Mouse (Mus musculus): ENCODE data around the gene Nav1.
A peak's percentile ranks its signal among the peaks of the same experiment; 100 is the strongest.

Nav1 gene

GRCm38 (mm10) chr1:135481656-135482055 lies 125.4 kb downstream of the Nav1 start:
- DNase-seq = no peak

GRCm38 (mm10) chr1:135480815-135481214 lies 126.3 kb downstream of the Nav1 start:
- no peak for DNase-seq

GRCm38 (mm10) chr1:135475571-135475895 lies 131.6 kb downstream of the Nav1 start:
- DNase-seq = no peak

DNA sequence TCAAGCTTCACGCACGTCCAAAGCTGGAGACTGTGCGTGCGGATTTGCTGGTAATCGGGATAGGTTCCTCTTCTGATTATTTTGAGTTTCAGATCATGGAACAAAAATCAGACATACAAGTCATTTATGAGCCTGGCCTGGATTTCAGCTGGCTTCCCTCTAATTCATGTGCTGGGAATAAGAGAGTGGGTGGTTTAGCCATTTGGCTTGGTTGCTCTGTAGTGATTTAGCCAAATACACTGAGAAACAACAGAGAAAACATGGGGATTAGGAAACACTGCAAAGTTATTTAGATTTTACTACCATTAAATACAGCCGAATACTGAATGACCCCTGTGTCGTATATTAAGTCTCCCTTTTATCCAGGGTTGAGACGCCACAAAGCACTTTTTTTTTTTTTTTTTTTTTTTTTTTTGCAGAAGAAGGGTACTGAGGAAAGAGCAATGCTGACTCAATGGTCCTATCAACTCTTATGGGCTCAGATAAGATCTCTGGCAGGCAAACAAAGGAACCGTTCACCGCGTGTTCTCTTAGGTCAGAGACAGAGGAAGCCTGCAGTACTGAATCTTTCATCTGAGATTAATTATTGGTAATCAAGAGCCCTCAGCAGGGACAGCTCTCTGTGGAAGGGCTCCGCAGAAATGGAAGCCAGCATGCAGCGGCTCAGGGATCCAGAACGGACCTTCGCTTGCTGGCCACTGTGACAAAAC lies 132.1 kb downstream of the Nav1 start:
- no peak for DNase-seq

- no peak for DNase-seq
These were observed 134.6 kb downstream of the Nav1 start for GRCm38 (mm10) chr1:135472536-135472935.

GRCm38 (mm10) chr1:135471742-135472141 lies 135.4 kb downstream of the Nav1 start:
- DNase-seq = no peak

DNA sequence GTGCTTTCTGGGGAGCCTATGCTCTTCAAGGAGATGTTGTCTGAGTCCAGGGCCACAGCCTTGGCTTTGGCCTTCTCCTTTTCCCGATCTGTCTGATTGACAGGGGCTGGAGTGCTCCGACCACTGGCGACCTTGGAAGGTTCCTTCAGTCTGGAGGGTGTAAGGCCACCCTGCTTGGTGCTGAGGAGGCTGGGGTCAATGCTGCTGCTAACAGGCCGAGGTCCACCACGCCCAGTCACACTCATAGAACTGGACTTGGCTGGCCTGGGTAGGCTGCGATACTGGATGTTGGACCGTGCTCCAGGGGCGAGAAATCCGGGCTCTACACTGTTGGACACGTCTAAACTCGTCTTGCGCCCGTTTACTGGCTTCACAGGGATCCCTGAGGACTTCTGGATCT lies 136.5 kb downstream of the Nav1 start:
- no peak for DNase-seq

DNA sequence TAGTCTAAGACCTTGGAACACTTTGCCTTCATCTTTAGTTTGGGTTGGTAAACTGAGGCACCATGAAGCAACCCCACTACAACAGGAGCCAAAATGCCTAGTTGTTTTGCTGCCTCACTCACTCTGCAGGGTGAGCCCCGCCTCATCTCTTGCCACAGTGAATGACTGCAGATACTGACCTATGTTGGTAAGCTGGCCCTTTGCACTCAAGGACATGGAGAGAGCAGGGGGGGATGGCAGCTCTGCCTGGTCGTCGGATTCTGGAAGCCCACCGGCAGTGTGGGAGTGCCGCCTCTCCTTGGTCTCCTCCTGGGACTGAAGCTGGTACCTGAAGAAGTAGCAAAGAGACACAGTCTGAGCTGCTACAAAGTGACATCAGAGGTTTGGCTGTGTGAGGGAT lies 139.6 kb downstream of the Nav1 start:
- no peak for DNase-seq

DNA sequence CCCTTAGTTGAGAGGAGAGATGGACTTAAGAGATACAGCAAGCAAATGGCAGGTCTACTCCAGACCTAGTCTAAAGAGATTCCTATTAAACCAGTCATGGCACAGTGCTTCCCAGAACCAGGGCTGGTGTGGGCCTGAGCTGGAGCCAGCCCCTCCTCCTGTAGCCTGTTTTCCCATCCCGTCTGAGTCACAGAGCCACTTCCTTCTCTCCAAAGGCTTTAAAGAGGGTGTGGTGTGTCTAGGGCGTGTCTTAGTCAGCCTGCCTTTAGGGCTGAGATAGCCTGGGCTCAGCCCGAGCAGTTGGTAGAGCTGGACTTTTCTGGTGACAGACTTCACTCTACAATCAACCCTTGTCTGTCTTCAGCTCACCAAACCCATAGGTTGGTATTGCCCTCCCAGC lies 140.2 kb downstream of the Nav1 start:
- no peak for DNase-seq

- no peak for DNase-seq
These were observed 141.4 kb downstream of the Nav1 start for GRCm38 (mm10) chr1:135465734-135466133.

DNA sequence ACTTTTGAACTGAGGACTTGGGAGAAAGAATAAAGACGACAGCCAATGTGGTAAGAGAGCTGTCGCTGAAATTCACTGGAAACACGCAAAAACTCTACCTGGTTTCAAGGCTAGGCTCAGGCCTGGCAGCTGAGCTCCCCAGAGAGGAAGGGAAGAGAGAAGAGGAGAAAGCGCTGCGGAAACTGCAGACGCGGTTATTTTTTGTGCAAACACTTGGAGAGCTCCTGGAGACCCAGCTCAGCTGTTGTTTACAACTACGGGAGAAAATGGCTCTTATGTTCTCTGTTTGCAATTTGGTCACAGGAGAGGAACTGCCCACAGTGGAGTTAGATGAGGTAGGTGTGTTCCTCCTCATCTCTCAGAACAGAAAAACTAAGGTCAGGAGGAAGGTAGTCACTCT lies 144.4 kb downstream of the Nav1 start:
- no peak for DNase-seq

DNA sequence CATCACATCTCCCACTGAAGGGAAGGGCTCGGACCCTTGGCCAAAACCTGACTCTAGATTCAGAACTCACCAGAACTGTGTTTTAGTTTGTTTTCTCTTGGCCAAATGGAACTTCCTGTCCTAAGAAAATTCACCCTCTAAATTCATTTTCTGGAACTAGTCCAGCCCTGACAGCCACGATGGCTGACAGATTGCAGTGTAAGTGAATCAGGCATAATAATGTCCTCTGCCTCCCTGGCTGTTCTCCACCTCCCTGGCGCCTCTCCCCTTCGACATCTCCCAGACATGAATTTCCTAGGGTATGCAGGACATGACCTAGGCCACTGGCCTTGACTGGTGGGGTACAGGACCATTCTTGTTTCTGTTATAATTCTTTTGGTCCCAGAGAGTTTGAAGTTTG lies 144.8 kb downstream of the Nav1 start:
- no peak for DNase-seq

- DNase-seq = peak; percentile 23
These were observed 145.9 kb downstream of the Nav1 start for GRCm38 (mm10) chr1:135461097-135461730.

GRCm38 (mm10) chr1:135460521-135460920 lies 146.6 kb downstream of the Nav1 start:
- no peak for DNase-seq

- DNase-seq = no peak
These were observed 149.2 kb downstream of the Nav1 start for GRCm38 (mm10) chr1:135457860-135458259.

DNA sequence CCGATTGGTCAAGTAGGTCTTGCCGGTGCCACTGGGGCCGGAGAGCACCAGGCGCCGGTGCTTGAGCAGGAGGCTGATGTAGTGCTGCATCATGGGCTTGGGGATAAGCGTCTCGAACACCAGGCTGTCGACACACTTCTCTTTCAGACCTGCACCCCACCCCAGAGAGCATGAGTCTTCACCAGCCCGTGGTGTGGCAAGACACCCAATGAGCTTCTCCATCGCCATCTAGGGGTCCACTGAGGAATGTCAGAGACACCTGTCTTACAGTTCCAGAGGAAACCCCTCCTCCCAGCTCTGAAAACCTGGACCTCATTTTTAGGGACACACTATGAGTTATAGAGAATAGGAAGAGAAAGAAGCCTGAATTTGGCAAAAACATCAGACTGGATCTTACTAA lies 154.8 kb downstream of the Nav1 start:
- DNase-seq = peak; percentile 48

DNA sequence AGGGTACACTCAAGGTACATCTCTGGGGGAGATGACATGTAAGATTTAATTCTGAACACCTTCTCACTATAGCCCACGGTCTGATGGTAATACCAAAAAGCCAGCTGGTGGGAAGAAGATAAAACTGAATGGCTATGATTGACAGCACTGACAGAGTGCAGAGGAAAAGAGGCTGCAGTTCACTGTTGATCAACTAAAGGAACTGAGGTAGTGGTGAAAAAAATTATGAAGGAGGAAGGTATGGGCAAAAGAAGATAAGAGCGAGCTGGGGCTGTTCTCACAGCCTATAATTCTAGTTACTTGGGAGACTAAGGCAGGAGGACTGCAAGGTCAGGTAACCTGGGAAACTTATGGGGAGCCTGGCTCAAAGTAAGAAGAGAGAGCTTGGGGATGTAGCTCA lies 155.7 kb downstream of the Nav1 start:
- DNase-seq = no peak

GRCm38 (mm10) chr1:135449876-135450275 lies 157.2 kb downstream of the Nav1 start:
- DNase-seq = no peak

- no peak for DNase-seq
These were observed 158.2 kb downstream of the Nav1 start for GRCm38 (mm10) chr1:135448940-135449339.

DNA sequence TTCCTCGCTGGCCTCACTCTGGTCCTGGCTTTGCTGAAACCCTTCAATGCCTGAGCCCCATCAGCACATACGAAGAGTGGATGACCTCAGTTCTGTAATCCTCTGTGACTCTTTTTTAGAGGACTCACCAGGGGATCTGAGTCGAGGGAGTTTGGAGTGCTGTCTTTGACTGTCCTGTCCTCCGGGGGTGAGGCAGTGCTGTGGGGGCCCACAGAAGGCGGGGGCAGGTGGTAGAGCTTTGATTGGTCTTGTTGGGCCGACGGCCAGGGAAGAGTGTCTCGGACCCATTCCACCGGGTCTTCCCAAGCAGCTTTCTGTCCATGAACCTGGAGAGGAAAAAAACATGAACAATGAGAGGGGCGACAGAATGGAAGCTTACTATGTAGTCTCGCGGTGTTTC lies 163.6 kb downstream of the Nav1 start:
- no peak for DNase-seq

- no peak for DNase-seq
These were observed 165.2 kb downstream of the Nav1 start for GRCm38 (mm10) chr1:135441861-135442260.

- no peak for DNase-seq
These were observed 166.1 kb downstream of the Nav1 start for GRCm38 (mm10) chr1:135440986-135441385.

DNA sequence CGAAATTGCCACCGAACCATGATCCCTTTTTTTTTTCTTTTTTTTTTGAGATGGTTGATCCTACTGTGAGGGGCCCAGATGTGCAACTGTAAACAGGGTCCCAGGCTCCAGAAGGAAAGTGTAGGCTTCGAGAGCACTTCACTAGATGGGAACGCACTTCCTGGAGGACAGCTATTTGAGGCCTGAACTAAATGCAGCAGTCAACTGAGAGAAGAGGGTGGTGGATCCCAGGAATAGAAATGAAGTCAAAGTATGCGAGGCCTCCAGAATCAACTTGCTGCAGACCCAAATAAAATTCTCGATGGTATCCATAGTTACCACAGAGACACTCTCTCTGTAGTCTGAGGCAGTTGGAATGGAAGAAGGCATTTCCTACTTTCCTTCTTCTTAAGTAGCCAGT lies 168.3 kb downstream of the Nav1 start:
- DNase-seq = no peak

DNA sequence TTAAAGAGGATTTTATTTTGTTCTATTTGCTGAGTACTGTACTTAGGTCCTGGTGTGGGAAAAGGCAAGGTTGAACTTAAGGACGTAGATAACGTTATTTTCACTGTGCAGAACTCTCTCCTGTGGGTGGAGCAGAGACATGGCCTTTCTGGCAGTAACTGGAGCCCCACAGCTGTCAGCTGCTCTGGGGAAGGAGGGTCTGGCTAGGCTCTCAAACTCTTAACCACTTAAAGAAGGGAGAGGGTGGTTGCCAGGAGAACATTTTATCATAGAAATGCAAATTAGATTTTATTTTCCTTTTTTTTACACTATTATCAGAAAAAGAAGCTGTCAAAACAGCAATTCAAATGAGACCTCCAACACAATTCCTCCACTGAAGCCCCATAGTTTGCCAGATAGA lies 171.3 kb downstream of the Nav1 start:
- DNase-seq = no peak

GRCm38 (mm10) chr1:135430669-135431017 lies 176.5 kb downstream of the Nav1 start:
- no peak for DNase-seq

Measured in thymus, postnatal 25 days (tissue).